Mouse (Mus musculus) bone marrow macrophage, adult 2 months (primary cell): ENCODE data around the gene Zfp280c.

Source experiments
- CTCF ChIP-seq: IDR thresholded peaks from 2 replicates; pipeline ENCODE4 v1.5.1; 2012; ENCODE audit warnings: low read depth, mild to moderate bottlenecking, low read length, moderate library complexity
- POLR2A ChIP-seq: IDR thresholded peaks from 2 replicates; pipeline ENCODE4 v1.6.1; 2012; ENCODE audit warnings: mild to moderate bottlenecking, low read depth, low read length, borderline replicate concordance

DNA sequence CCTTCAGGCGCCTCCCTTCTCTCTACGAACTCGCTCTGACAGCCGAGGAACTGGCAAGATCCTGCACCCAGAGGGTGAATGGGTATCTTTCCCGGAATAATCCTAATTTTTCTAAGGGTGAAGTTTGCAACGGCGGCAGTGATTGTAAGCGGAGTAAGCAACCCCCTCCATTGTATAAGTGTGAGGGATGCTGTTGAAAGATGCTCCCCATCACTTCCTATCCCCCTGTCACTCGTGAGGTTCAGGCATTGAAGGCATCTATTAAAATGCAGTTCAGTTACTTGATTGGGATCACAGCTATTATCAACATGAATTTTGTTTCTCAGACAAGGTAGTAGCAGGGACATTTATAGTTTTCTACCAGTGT is 29.7 kb upstream of the Zfp280c start:
- TF ChIP-seq CTCF (no peak), POLR2A (no peak)
